Mouse (Mus musculus): ENCODE results near the gene Gtpbp6. TPM values are rescaled to one million over a fixed set of nuclear protein-coding genes. Genes with fewer than 3 reads are reported as not detected.
"Not testable (repeated sequence)": the region's sequence is repeated elsewhere in the genome, so short reads cannot be mapped to it uniquely, and the experiment has no call there.

The Gtpbp6 gene
- polyA plus RNA-seq, 1 experiment from 2014 or later = 30.8 TPM

DNA sequence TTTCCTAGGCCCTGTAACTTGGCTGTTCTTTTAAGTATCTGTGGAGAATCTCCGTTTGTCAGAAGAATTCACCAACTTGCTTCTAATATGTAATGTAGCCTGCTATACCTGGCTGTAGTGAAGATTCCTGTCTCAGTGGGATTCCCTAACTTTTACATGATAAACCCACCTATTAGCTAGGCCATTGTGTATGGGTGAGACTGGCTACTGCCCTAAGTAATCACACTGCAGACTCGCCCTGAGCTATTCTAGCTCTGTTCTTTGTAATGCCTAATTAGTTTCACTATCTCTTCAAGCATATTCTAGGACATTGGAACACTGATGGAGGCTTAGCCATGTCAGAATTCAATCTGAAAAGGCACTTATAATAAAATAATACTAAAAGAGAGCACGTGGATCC, 14.4 kb upstream of the Gtpbp6 start:
- H3K27me3 ChIP-seq (ENCODE audit: control insufficient read depth, insufficient read depth, low read length); H3K4me3 ChIP-seq (ENCODE audit: low read depth, low read length); H3K9me3 ChIP-seq (ENCODE audit: control insufficient read depth, low read depth, low read length); H3K4me1 ChIP-seq (ENCODE audit: control insufficient read depth, insufficient read depth, low read length); H3K27ac ChIP-seq (ENCODE audit: low read length); ATAC-seq (ENCODE audit: insufficient number of reproducible peaks, insufficient read depth, low FRiP score, low read depth); H3K4me2 ChIP-seq (replicated peaks; ENCODE audit: low read depth, low read length); H3K9ac ChIP-seq (replicated peaks; ENCODE audit: low read depth, low read length); H3K36me3 ChIP-seq (ENCODE audit: control insufficient read depth, insufficient read depth, low read length): not testable (repeated sequence)
- 79% methylated on average over 3 of the region's 3 CpGs for WGBS

DNA sequence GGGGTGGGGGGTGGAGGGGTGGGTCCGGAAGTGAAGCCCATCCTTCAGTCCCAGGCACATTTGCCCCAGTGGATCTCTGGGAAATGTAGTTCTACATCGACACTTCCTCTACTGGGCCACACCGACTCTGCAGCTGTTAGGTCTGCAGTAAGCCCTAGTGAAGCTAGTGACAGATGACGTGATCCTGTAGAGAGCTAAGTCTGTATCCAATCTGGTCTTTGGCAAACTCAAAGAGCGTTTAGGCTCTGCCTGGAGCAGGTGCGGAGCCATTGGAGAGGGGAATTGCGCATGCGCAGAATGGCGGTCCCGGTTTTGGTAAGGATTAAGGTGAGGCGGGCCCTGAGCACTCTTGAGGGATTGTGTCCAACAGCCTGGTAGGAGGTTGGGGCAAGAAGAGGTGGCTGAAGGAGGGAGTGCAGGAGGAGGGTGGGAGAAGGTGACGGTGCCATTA, 2.0 kb upstream of the Gtpbp6 start, which contains the start of gene Zfp605:
Gene Zfp605, plus strand, starts transcription at position 102 of the 451 bp plus-strand sequence.
- Histone ChIP-seq H3K27me3 (ENCODE audit: control insufficient read depth, insufficient read depth, low read length) (no peaks in the 10 kb centered on the region), H3K4me1 (ENCODE audit: control insufficient read depth, insufficient read depth, low read length) (peaks cover 9% of the 10 kb centered on the region; the same call in 1 of the 2 replicates), H3K4me3 (ENCODE audit: low read depth, low read length) (peak within 1 kb of the TSS; percentile 42), H3K4me2 (replicated peaks; ENCODE audit: low read depth, low read length) (peak within 1 kb of the TSS; percentile 82), H3K36me3 (ENCODE audit: control insufficient read depth, insufficient read depth, low read length) (peaks cover 18% of the 10 kb centered on the region), H3K27ac (ENCODE audit: low read length) (peak within 1 kb of the TSS; percentile 46; the same call in 1 of the 2 replicates), H3K9ac (replicated peaks; ENCODE audit: low read depth, low read length) (peak within 1 kb of the TSS; percentile 38), H3K9me3 (ENCODE audit: control insufficient read depth, low read depth, low read length) (peaks cover under 1% of the 10 kb centered on the region; the same call in 1 of the 2 replicates)
- peak; percentile 30 for ATAC-seq (ENCODE audit: insufficient number of reproducible peaks, insufficient read depth, low FRiP score, low read depth)
- WGBS = under 1% methylated on average over 12 of the region's 12 CpGs

DNA sequence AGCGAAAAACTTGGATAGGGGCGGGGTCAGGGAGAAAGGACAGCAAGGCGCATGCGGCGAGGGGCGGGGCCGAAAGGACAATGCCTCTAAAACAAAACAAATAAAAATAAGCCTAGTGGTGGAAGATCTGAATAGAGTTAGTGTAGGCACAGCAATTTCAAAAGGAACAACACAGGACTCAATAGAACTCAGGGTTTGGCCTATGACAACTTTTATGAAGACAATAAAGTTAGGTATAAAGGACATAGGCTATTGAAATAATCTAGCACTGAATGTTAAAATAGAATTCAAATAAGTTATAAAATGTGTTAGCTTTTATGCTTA, 270 bp upstream of the Gtpbp6 start:
- ATAC-seq (ENCODE audit: insufficient number of reproducible peaks, insufficient read depth, low FRiP score, low read depth) = no peak
- H3K27me3 ChIP-seq (ENCODE audit: control insufficient read depth, insufficient read depth, low read length) = no peaks in the 10 kb centered on the region
- peaks cover 35% of the 10 kb centered on the region for H3K36me3 ChIP-seq (ENCODE audit: control insufficient read depth, insufficient read depth, low read length)
- H3K27ac ChIP-seq (ENCODE audit: low read length) = peak overlapping the region; percentile 98
- peak overlapping the region; percentile 80 for H3K4me2 ChIP-seq (replicated peaks; ENCODE audit: low read depth, low read length)
- H3K4me1 ChIP-seq (ENCODE audit: control insufficient read depth, insufficient read depth, low read length) = peaks cover 9% of the 10 kb centered on the region; the same call in 1 of the 2 replicates
- 0% methylated on average over 7 of the region's 7 CpGs for WGBS
- peak overlapping the region; percentile 81 for H3K4me3 ChIP-seq (ENCODE audit: low read depth, low read length)
- H3K9me3 ChIP-seq (ENCODE audit: control insufficient read depth, low read depth, low read length) = peaks cover 3% of the 10 kb centered on the region; the same call in 1 of the 2 replicates
- H3K9ac ChIP-seq (replicated peaks; ENCODE audit: low read depth, low read length) = peak overlapping the region; percentile 75; the same call in 1 of the 2 replicates

DNA sequence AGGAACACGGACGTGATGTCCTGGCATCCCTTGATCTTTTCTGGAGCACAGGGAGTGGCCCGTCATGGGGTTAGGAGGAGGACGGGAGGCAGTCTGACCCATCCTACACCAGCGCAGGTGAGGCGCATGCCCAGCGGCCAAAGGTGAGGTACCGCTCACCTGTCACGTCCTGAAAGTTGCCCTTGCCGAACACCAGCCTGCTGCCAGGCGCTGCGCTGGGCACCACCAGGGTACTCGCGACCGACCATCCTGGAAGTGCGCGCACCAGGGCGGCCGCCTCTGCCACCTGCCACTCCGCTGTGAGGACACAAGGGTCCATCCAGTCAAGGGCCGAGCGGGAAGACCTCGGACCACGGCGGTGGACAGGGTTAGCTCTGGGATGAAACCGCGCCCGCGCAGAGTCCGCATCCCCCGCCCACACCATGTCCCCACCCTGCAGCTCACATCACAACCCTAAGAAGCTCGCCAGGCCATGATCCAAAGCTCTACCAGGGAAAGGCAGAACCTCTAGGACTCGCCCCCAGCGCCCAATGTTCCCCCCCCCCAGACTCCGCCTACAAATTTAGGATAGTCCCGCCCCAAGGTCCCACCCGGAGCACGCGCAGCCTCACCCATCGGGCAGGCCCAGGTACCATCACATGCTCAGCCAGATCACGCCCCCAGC, 964 bp downstream of the Gtpbp6 start:
- H3K9me3 ChIP-seq (ENCODE audit: control insufficient read depth, low read depth, low read length) = peaks cover 3% of the 10 kb centered on the region; the same call in 1 of the 2 replicates
- peak overlapping the region; percentile 81 for H3K4me3 ChIP-seq (ENCODE audit: low read depth, low read length)
- WGBS = 12% methylated on average over 41 of the region's 41 CpGs
- no peak; the same call in none of the 2 replicates for ATAC-seq (ENCODE audit: insufficient number of reproducible peaks, insufficient read depth, low FRiP score, low read depth)
- H3K4me1 ChIP-seq (ENCODE audit: control insufficient read depth, insufficient read depth, low read length) = peaks cover 12% of the 10 kb centered on the region; the same call in 1 of the 2 replicates
- peak overlapping the region; percentile 98 for H3K27ac ChIP-seq (ENCODE audit: low read length)
- peaks cover 33% of the 10 kb centered on the region for H3K36me3 ChIP-seq (ENCODE audit: control insufficient read depth, insufficient read depth, low read length)
- no peaks in the 10 kb centered on the region for H3K27me3 ChIP-seq (ENCODE audit: control insufficient read depth, insufficient read depth, low read length)
- peak overlapping the region; percentile 75 for H3K9ac ChIP-seq (replicated peaks; ENCODE audit: low read depth, low read length)
- peak overlapping the region; percentile 80 for H3K4me2 ChIP-seq (replicated peaks; ENCODE audit: low read depth, low read length)

DNA sequence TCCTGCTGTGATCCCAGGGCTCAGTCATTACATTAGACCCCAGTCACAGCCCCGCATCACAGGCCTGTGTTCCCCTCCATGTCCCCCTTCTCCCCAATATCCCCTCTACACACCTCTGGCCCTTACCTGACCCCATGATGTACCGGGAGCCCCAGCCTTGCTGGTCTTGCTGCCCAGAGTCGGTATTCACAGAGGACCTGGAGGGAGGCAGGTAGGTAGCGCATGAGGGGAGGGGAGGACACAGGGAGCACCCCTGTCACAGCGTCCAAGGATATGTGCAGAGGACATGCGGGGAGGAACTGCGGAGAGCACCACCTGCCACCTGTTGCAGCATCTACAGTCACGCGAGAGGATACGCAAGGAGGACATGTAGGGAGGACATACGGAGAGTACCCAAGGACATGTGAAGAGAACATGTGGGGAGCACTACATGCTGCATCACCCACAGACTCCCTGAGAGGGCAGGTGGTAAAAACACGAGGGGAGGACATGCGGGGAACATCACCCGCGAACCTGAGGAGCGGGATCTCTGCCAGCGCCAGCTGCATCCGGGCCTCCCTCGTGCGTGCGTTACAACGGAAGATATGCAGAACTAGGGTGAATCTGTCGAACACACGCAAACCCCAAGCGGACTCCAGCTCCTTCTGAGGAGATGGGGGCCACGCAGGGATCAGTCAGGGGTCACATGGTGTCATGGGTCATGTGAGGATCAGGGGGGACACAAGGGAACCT, 1.7 kb downstream of the Gtpbp6 start:
- Histone ChIP-seq H3K9me3 (ENCODE audit: control insufficient read depth, low read depth, low read length) (peaks cover 3% of the 10 kb centered on the region; the same call in 1 of the 2 replicates), H3K4me2 (replicated peaks; ENCODE audit: low read depth, low read length) (peak overlapping the region; percentile 80), H3K36me3 (ENCODE audit: control insufficient read depth, insufficient read depth, low read length) (peaks cover 33% of the 10 kb centered on the region), H3K9ac (replicated peaks; ENCODE audit: low read depth, low read length) (peak overlapping the region; percentile 75; the same call in 1 of the 2 replicates), H3K4me3 (ENCODE audit: low read depth, low read length) (peak overlapping the region; percentile 81), H3K27ac (ENCODE audit: low read length) (no peak overlapping the region), H3K4me1 (ENCODE audit: control insufficient read depth, insufficient read depth, low read length) (peaks cover 19% of the 10 kb centered on the region), H3K27me3 (ENCODE audit: control insufficient read depth, insufficient read depth, low read length) (no peaks in the 10 kb centered on the region)
- WGBS = 94% methylated on average over 26 of the region's 26 CpGs
- ATAC-seq (ENCODE audit: insufficient number of reproducible peaks, insufficient read depth, low FRiP score, low read depth) = no peak

DNA sequence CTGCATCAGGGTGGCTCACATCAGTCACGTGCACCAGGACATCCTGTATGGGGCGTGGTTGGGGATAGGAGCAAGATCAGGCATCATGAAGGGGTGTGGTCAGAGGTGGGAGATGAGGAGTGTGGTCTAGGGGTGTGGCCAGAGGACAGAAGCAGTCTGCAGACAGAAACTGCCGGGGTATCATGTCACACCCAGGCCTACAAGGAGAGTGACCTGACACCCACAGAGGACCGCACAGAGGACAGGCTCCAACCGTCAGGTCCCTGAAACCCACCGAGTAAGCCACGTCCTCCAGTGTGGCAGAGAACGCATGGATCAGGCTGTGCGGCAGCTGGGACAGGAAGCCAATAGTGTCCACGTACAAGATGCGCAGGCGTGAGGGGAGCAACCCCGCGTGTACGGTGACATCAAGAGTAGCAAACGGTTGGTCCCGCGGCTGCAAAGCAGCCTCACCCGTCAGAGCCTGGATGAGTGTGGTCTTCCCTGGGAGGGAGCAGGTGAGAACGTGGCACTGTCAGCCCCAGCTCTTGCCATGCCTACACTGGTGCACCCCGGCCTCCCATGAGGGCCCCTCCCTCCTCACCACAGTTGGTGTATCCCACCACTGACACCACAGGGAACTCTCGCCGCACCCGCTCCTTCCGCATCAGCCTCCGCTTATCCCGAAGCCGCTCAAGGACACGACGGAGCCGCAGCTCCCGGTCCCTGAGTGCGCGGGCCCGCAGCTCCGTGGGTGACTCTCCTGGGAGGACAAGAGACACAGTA, 3.2 kb downstream of the Gtpbp6 start:
- Histone ChIP-seq H3K36me3 (ENCODE audit: control insufficient read depth, insufficient read depth, low read length) (peaks cover 33% of the 10 kb centered on the region), H3K27me3 (ENCODE audit: control insufficient read depth, insufficient read depth, low read length) (no peaks in the 10 kb centered on the region), H3K4me1 (ENCODE audit: control insufficient read depth, insufficient read depth, low read length) (peaks cover 24% of the 10 kb centered on the region), H3K4me2 (replicated peaks; ENCODE audit: low read depth, low read length) (no peak overlapping the region), H3K9ac (replicated peaks; ENCODE audit: low read depth, low read length) (no peak overlapping the region), H3K4me3 (ENCODE audit: low read depth, low read length) (no peak overlapping the region), H3K27ac (ENCODE audit: low read length) (no peak overlapping the region), H3K9me3 (ENCODE audit: control insufficient read depth, low read depth, low read length) (peaks cover 3% of the 10 kb centered on the region; the same call in 1 of the 2 replicates)
- WGBS = 96% methylated on average over 36 of the region's 36 CpGs
- no peak for ATAC-seq (ENCODE audit: insufficient number of reproducible peaks, insufficient read depth, low FRiP score, low read depth)

GRCm38 (mm10) chr5:110103901-110104615, 3.9 kb downstream of the Gtpbp6 start:
- no peak overlapping the region for H3K9ac ChIP-seq (replicated peaks; ENCODE audit: low read depth, low read length)
- no peak overlapping the region for H3K4me3 ChIP-seq (ENCODE audit: low read depth, low read length)
- peaks cover 33% of the 10 kb centered on the region for H3K36me3 ChIP-seq (ENCODE audit: control insufficient read depth, insufficient read depth, low read length)
- H3K27ac ChIP-seq (ENCODE audit: low read length) = no peak overlapping the region
- peaks cover 3% of the 10 kb centered on the region; the same call in 1 of the 2 replicates for H3K9me3 ChIP-seq (ENCODE audit: control insufficient read depth, low read depth, low read length)
- H3K4me1 ChIP-seq (ENCODE audit: control insufficient read depth, insufficient read depth, low read length) = peaks cover 24% of the 10 kb centered on the region
- no peak overlapping the region for H3K4me2 ChIP-seq (replicated peaks; ENCODE audit: low read depth, low read length)
- no peak for ATAC-seq (ENCODE audit: insufficient number of reproducible peaks, insufficient read depth, low FRiP score, low read depth)
- H3K27me3 ChIP-seq (ENCODE audit: control insufficient read depth, insufficient read depth, low read length) = no peaks in the 10 kb centered on the region
- WGBS = 96% methylated on average over 27 of the region's 27 CpGs
